Mouse (Mus musculus) C2C12 (cell line): Measurements from ENCODE around the gene Trpv5. TPM values are rescaled to one million over a fixed set of nuclear protein-coding genes. Genes with fewer than 3 reads are reported as not detected.

Experiments
- H3K27me3 ChIP-seq: one replicate; pipeline ENCODE4 v1.6.1; 2011; ENCODE audit not compliant: control insufficient read depth, insufficient read depth, insufficient read length
- H3K36me3 ChIP-seq: one replicate; pipeline ENCODE4 v1.6.1; 2011; ENCODE audit not compliant: control insufficient read depth, insufficient read depth
- H3K4me3 ChIP-seq: one replicate; pipeline ENCODE4 v1.5.1; 2011; ENCODE audit warnings: mild to moderate bottlenecking, control low read depth; ENCODE audit not compliant: poor library complexity, insufficient read depth, severe bottlenecking
- H3K79me2 ChIP-seq: one replicate; pipeline ENCODE4 v1.6.1; 2011; ENCODE audit not compliant: control insufficient read depth, insufficient read depth
- H3K79me3 ChIP-seq: one replicate; pipeline ENCODE4 v1.6.1; 2011; ENCODE audit warnings: low read depth, control low read depth
- H3ac ChIP-seq: one replicate; pipeline ENCODE3; 2011; ENCODE audit warnings: low read depth; ENCODE audit not compliant: control insufficient read depth, insufficient read length
- CEBPB ChIP-seq: IDR thresholded peaks from one replicate; pipeline ENCODE4 v1.6.1; 2011; ENCODE audit warnings: low read depth, mild to moderate bottlenecking, control low read depth, moderate library complexity
- CTCF ChIP-seq: IDR thresholded peaks from one replicate; pipeline ENCODE4 v1.5.1; 2011; ENCODE audit not compliant: control insufficient read depth, insufficient read depth, insufficient read length
- FOSL1 ChIP-seq: IDR thresholded peaks from one replicate; pipeline ENCODE4 v1.8.0; 2011; ENCODE audit warnings: mild to moderate bottlenecking, low read length; ENCODE audit not compliant: poor library complexity, insufficient read depth, severe bottlenecking
- MAX ChIP-seq: IDR thresholded peaks from one replicate; pipeline ENCODE4 v1.6.1; 2011; ENCODE audit warnings: mild to moderate bottlenecking, control low read depth
- MYOD1 ChIP-seq: IDR thresholded peaks from one replicate; pipeline ENCODE4 v1.6.1; 2011; ENCODE audit warnings: low read depth; ENCODE audit not compliant: control insufficient read depth, insufficient read length
- MYOG ChIP-seq: IDR thresholded peaks from one replicate; pipeline ENCODE4 v1.6.1; 2011; ENCODE audit not compliant: control insufficient read depth, insufficient read length; ENCODE audit errors: extremely low read depth
- USF1 ChIP-seq: IDR thresholded peaks from one replicate; pipeline ENCODE4 v1.6.1; 2011; ENCODE audit warnings: low read depth, mild to moderate bottlenecking, control low read depth, moderate library complexity
- polyA plus RNA-seq: library from polyadenylated mRNA; unstranded; fragments of >200 nt; fragmentation: generic; extraction: Trizol; gene quantifications from one replicate; pipeline ENCODE4 v1.2.1, GENCODE M21; 2012; ENCODE audit warnings: missing spikeins

Gene Trpv5
- polyA plus RNA-seq, 1 experiment, result not detected

DNA sequence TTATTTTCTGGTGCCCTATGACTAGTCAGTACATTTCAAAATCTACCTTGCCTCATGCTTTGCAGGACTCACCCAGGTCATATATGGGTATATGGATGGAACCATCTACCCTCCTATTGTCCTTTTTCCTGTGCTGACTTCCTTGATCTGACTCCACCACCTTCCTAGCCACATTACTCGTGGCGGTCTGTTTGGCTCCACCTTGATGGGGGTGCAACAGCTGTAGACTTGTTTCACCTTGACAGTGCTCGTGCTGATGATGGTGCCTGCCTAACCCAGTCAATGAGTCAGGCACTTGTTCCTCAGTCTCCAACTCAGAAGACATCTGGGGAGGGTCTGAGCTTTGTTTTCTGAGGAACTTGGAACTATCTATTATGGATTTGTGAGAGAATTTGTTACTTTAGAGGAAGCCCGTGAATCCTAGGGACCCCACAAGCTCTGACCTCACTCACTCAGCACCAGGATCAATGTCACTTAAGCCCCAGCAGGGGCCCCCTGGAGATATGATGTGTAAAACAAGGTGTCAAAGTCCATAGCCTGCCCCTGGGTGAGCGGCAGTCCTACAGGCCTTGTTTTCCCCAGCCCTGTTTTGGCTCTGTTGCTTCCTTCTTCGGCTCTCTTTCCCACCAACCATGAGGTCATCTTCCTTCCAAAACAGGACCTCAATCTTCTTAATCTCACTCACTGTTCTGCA is 39.2 kb downstream of the Trpv5 start:
- no peaks in the 10 kb centered on the region for H3K79me2 ChIP-seq
- H3K36me3 ChIP-seq, result no peaks in the 10 kb centered on the region
- peaks cover 4% of the 10 kb centered on the region for H3K27me3 ChIP-seq
- no peak for TF ChIP-seq USF1
- no peak for TF ChIP-seq FOSL1
- no peak for TF ChIP-seq CTCF
- no peak for TF ChIP-seq MYOG
- no peak for TF ChIP-seq MAX
- no peak for TF ChIP-seq CEBPB
- TF ChIP-seq MYOD1, result no peak
- no peak overlapping the region for H3K4me3 ChIP-seq
- no peak overlapping the region for H3ac ChIP-seq
- no peaks in the 10 kb centered on the region for H3K79me3 ChIP-seq

GRCm38 (mm10) chr6:41640449-41640848 is 40.1 kb downstream of the Trpv5 start:
- H3K36me3 ChIP-seq, result no peaks in the 10 kb centered on the region
- no peak for TF ChIP-seq FOSL1
- TF ChIP-seq USF1, result no peak
- no peak for TF ChIP-seq CTCF
- no peak for TF ChIP-seq MYOD1
- TF ChIP-seq MYOG, result no peak
- no peaks in the 10 kb centered on the region for H3K79me2 ChIP-seq
- H3K27me3 ChIP-seq, result peaks cover 4% of the 10 kb centered on the region
- no peak overlapping the region for H3ac ChIP-seq
- no peak overlapping the region for H3K4me3 ChIP-seq
- H3K79me3 ChIP-seq, result no peaks in the 10 kb centered on the region

GRCm38 (mm10) chr6:41637927-41638506 is 42.6 kb downstream of the Trpv5 start:
- no peaks in the 10 kb centered on the region for H3K36me3 ChIP-seq
- TF ChIP-seq MAX (no peak), MYOD1 (no peak), FOSL1 (no peak), MYOG (no peak), CEBPB (no peak), CTCF (no peak), USF1 (no peak)
- no peak overlapping the region for H3K4me3 ChIP-seq
- no peaks in the 10 kb centered on the region for H3K79me3 ChIP-seq
- H3K79me2 ChIP-seq, result no peaks in the 10 kb centered on the region
- no peaks in the 10 kb centered on the region for H3K27me3 ChIP-seq
- H3ac ChIP-seq, result no peak overlapping the region

- H3K27me3 ChIP-seq, result no peaks in the 10 kb centered on the region
- no peaks in the 10 kb centered on the region for H3K36me3 ChIP-seq
- no peak overlapping the region for H3K4me3 ChIP-seq
- no peak overlapping the region for H3ac ChIP-seq
- no peak for TF ChIP-seq CEBPB
- TF ChIP-seq USF1, result no peak
- TF ChIP-seq MYOD1, result no peak
- TF ChIP-seq CTCF, result no peak
- no peak for TF ChIP-seq FOSL1
- no peak for TF ChIP-seq MAX
- no peak for TF ChIP-seq MYOG
- H3K79me2 ChIP-seq, result no peaks in the 10 kb centered on the region
- H3K79me3 ChIP-seq, result no peaks in the 10 kb centered on the region
Observed at GRCm38 (mm10) chr6:41637393-41637792, 43.2 kb downstream of the Trpv5 start.

- Histone ChIP-seq H3K79me3 (no peaks in the 10 kb centered on the region), H3K36me3 (no peaks in the 10 kb centered on the region), H3K79me2 (no peaks in the 10 kb centered on the region), H3ac (no peak within 1 kb of the TSS), H3K27me3 (no peaks in the 10 kb centered on the region), H3K4me3 (no peak within 1 kb of the TSS)
- TF ChIP-seq CTCF, result no peak
- TF ChIP-seq CEBPB, result no peak
- no peak for TF ChIP-seq MYOG
- TF ChIP-seq FOSL1, result no peak
Observed at GRCm38 (mm10) chr6:41636178-41636577, 44.4 kb downstream of the Trpv5 start, which contains the start of gene Trpv6. Gene Trpv6, minus strand, starts transcription at chr6:41636405.

GRCm38 (mm10) chr6:41635211-41635610 is 45.4 kb downstream of the Trpv5 start:
- Histone ChIP-seq H3K79me3 (no peaks in the 10 kb centered on the region), H3K27me3 (no peaks in the 10 kb centered on the region), H3K36me3 (no peaks in the 10 kb centered on the region), H3ac (no peak overlapping the region), H3K79me2 (no peaks in the 10 kb centered on the region), H3K4me3 (no peak overlapping the region)
- TF ChIP-seq USF1 (no peak), MYOG (no peak), CTCF (no peak), MAX (no peak), CEBPB (no peak), MYOD1 (no peak), FOSL1 (no peak)
